Mouse (Mus musculus): ENCODE data around the gene Hist1h2bk. TPM values are rescaled to one million over a fixed set of nuclear protein-coding genes. Genes with fewer than 3 reads are reported as not detected.

Gene Hist1h2bk
- polyA plus RNA-seq, 1 experiment from 2014 or later, result 9.9 TPM

DNA sequence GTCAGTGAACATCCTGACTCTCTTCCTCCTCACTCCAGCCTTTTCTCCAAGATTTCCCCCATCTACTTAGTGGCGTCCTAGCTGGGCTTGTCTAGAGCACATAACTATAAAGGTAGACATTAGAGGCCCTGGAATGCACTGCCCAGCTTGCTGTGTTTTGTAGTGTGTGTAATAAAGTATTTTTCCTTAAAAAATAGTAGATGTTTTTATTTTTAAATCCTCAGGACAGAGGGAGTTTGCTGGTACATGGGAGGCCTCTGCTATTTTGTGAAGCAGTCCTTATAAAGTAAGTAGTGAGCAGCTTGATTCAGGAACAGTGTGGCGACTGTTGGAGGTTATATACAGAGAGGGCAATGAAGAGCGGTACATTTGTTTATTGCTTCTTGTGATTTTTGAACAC is 27.0 kb upstream of the Hist1h2bk start:
- no peak overlapping the region for H3K4me3 ChIP-seq (ENCODE audit: low read depth, low read length)
- no peaks in the 10 kb centered on the region for H3K36me3 ChIP-seq (ENCODE audit: control insufficient read depth, insufficient read depth, low read length)
- WGBS, result 79% methylated on average over 3 of the region's 3 CpGs
- H3K27me3 ChIP-seq (ENCODE audit: control insufficient read depth, insufficient read depth, low read length), result peaks cover 92% of the 10 kb centered on the region
- H3K27ac ChIP-seq (ENCODE audit: low read depth, low read length), result no peak overlapping the region
- H3K4me1 ChIP-seq (ENCODE audit: control insufficient read depth, insufficient read depth, low read length), result peaks cover 12% of the 10 kb centered on the region
- H3K9me3 ChIP-seq (ENCODE audit: control insufficient read depth, low read length), result no peaks in the 10 kb centered on the region
- H3K4me2 ChIP-seq, result no peak overlapping the region
- H3K9ac ChIP-seq (ENCODE audit: low read length), result no peak overlapping the region
- DNase-seq (ENCODE audit: low spot score, missing footprints) (peak; percentile 81), ATAC-seq (ENCODE audit: low FRiP score) (no peak)

- H3K9ac ChIP-seq (ENCODE audit: low read length), result no peak within 1 kb of the TSS
- peaks cover 90% of the 10 kb centered on the region for H3K27me3 ChIP-seq (ENCODE audit: control insufficient read depth, insufficient read depth, low read length)
- DNase-seq (ENCODE audit: low spot score, missing footprints), result peak; percentile 83
- no peaks in the 10 kb centered on the region for H3K36me3 ChIP-seq (ENCODE audit: control insufficient read depth, insufficient read depth, low read length)
- peaks cover 12% of the 10 kb centered on the region for H3K4me1 ChIP-seq (ENCODE audit: control insufficient read depth, insufficient read depth, low read length)
- no peak for ATAC-seq (ENCODE audit: low FRiP score)
- 32% methylated on average over 5 of the region's 7 CpGs for WGBS
- H3K27ac ChIP-seq (ENCODE audit: low read depth, low read length), result no peak within 1 kb of the TSS
- no peak within 1 kb of the TSS for H3K4me2 ChIP-seq
- H3K9me3 ChIP-seq (ENCODE audit: control insufficient read depth, low read length), result no peaks in the 10 kb centered on the region
- H3K4me3 ChIP-seq (ENCODE audit: low read depth, low read length), result no peak within 1 kb of the TSS
Observed at GRCm38 (mm10) chr13:22009642-22010041, 26.0 kb upstream of the Hist1h2bk start, which contains the start of gene Prss16. Gene Prss16 (minus strand): TSS chr13:22009742.

DNA sequence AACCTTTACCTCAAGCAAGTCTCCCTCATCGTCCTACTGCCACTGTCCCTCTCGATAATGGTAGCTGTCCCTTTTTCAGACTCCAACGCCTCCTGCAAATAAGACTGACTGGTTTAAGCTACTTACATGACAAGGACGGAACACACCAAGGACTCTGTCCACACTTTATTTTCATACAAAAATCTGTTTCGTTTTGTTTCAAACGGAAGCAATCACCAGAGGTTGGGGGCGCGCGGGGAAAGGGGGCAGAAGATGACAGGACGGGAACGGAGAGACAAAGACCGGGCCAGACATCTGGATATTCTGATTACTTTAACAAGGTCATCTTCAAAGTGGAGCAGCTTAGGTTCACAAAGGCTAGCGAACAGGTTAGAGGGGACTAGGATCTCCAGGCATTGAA is 22.0 kb upstream of the Hist1h2bk start:
- Histone ChIP-seq H3K4me3 (ENCODE audit: low read depth, low read length) (no peak overlapping the region), H3K36me3 (ENCODE audit: control insufficient read depth, insufficient read depth, low read length) (no peaks in the 10 kb centered on the region), H3K9ac (ENCODE audit: low read length) (no peak overlapping the region), H3K4me2 (no peak overlapping the region), H3K4me1 (ENCODE audit: control insufficient read depth, insufficient read depth, low read length) (no peaks in the 10 kb centered on the region), H3K9me3 (ENCODE audit: control insufficient read depth, low read length) (peaks cover 3% of the 10 kb centered on the region; the same call in 1 of the 2 replicates), H3K27me3 (ENCODE audit: control insufficient read depth, insufficient read depth, low read length) (peaks cover 68% of the 10 kb centered on the region), H3K27ac (ENCODE audit: low read depth, low read length) (no peak overlapping the region)
- WGBS, result 20% methylated on average over 13 of the region's 13 CpGs
- ATAC-seq (ENCODE audit: low FRiP score) (no peak), DNase-seq (ENCODE audit: low spot score, missing footprints) (peak; percentile 94)

DNA sequence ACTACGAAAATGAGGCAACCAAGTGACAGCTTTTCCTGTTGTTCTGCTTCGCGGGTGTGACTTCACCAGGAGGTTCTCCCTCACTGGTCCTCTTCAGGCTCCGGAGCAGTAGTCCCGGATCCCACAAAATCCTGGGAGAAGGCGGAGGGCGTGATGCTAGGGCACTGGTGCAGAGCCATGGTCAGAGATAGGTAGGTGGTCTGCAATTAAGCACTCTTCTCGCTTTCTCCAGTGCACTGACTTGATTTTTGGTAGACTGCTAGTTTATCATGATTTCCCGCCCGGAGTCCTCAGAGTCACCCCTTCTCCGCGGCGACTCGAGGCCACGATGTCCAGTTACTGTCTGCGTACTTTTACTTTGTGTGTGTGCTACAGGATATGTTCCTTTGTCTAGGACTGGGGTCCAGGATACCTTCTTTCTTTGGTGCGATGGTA is 21.2 kb upstream of the Hist1h2bk start:
- peaks cover 3% of the 10 kb centered on the region; the same call in 1 of the 2 replicates for H3K9me3 ChIP-seq (ENCODE audit: control insufficient read depth, low read length)
- peak overlapping the region; percentile 3; the same call in 1 of the 2 replicates for H3K4me3 ChIP-seq (ENCODE audit: low read depth, low read length)
- peak; percentile 94 for DNase-seq (ENCODE audit: low spot score, missing footprints)
- no peaks in the 10 kb centered on the region for H3K36me3 ChIP-seq (ENCODE audit: control insufficient read depth, insufficient read depth, low read length)
- peaks cover 66% of the 10 kb centered on the region for H3K27me3 ChIP-seq (ENCODE audit: control insufficient read depth, insufficient read depth, low read length)
- ATAC-seq (ENCODE audit: low FRiP score), result no peak
- H3K4me2 ChIP-seq, result peak overlapping the region; percentile 19
- WGBS, result 18% methylated on average over 17 of the region's 17 CpGs
- no peak overlapping the region for H3K27ac ChIP-seq (ENCODE audit: low read depth, low read length)
- H3K4me1 ChIP-seq (ENCODE audit: control insufficient read depth, insufficient read depth, low read length), result no peaks in the 10 kb centered on the region
- no peak overlapping the region for H3K9ac ChIP-seq (ENCODE audit: low read length)

DNA sequence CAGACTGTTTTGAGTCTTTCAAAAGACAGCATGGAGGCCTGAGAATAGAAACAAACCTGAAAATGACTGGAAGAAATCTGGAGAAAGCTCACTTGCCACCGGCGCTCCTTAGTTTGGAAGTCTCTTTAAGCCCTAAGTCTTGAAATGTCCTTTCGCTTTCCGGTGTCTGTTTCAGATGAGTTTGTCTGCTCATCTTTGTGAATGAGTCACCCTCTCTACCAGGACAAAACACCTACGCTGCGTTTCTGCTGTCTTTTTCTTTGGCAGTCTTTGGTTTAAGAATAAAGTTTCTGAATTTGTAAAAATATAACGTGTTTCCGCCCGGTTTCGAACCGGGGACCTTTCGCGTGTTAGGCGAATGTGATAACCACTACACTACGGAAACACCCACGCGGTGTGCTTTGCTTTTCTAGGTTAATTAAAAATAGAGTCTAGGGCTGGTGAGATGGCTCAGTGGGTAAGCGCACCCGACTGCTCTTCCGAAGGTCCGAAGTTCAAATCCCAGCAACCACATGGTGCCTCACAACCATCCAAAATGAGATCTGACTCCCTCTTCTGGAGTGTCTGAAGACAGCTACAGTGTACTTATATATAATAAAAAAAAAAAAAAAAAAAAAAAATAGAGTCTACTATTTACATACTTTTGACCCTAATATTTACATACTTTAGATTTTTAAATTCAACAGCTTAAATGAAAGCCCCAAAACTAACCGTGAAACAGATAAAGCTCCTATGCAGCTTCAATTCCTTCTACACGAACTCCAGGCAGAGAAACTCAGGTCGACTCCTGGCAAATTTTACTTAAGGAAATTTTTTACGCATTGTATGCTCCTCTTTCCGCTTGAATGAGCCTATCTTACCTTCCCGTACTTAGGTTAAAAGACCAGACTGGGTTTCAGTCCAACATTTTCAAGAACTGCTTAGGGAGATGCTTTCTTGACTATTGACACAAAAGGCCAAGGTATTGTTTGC is 19.9 kb upstream of the Hist1h2bk start:
- H3K4me1 ChIP-seq (ENCODE audit: control insufficient read depth, insufficient read depth, low read length), result peaks cover 3% of the 10 kb centered on the region; the same call in 1 of the 2 replicates
- peak; percentile 99 for DNase-seq (ENCODE audit: low spot score, missing footprints)
- ATAC-seq (ENCODE audit: low FRiP score), result peak; percentile 80
- H3K36me3 ChIP-seq (ENCODE audit: control insufficient read depth, insufficient read depth, low read length), result no peaks in the 10 kb centered on the region
- H3K9me3 ChIP-seq (ENCODE audit: control insufficient read depth, low read length), result peaks cover 3% of the 10 kb centered on the region; the same call in 1 of the 2 replicates
- peaks cover 60% of the 10 kb centered on the region for H3K27me3 ChIP-seq (ENCODE audit: control insufficient read depth, insufficient read depth, low read length)
- no peak overlapping the region for H3K4me3 ChIP-seq (ENCODE audit: low read depth, low read length)
- 14% methylated on average over 27 of the region's 27 CpGs for WGBS
- H3K9ac ChIP-seq (ENCODE audit: low read length), result no peak overlapping the region
- H3K4me2 ChIP-seq, result peak overlapping the region; percentile 6; the same call in 1 of the 2 replicates
- H3K27ac ChIP-seq (ENCODE audit: low read depth, low read length), result no peak overlapping the region

DNA sequence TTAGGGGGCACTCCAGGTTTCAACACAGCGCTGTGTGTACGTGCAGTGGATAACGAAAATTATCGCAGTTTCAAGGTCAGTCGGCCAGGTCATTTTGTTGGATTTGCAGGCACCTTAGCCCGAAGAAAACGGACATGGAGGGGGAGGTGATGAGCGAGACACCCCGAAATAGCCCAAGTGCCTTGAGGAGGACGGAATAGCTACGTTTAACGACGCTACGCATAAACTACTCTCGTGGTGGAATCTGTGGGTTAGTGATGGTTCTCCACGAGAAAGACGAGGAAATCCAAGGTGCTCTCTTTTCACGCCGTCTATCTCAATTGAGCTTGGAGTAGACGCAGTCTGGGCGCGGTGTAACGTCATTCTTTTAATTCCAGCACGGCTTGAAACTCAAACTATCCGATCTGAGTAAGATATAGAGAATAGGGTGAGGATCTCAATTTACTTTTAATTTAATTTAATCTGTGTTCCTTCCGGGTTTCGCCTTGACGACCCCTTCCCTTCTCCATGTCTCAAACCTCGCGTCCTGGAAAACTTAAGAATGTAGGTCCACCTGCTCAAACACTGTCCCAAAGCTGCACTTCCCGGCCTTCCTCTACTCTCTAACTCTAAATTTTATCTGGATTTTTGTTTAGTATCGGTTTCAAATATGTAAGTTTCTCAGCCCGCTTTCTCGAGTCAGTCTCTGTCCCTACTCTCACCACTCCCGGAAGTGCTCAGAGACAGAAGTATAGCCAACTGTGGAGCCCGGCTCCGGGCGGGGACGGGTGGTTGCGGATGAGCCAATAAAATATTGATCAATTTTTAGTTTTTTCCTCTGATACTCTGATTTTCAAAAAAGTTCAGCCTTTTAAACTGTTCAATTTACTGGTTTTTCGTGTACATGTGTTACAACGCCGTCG is 15.5 kb upstream of the Hist1h2bk start:
- Histone ChIP-seq H3K27ac (ENCODE audit: low read depth, low read length) (no peak overlapping the region), H3K4me3 (ENCODE audit: low read depth, low read length) (peak overlapping the region; percentile 38), H3K4me1 (ENCODE audit: control insufficient read depth, insufficient read depth, low read length) (peaks cover 3% of the 10 kb centered on the region; the same call in 1 of the 2 replicates), H3K4me2 (peak overlapping the region; percentile 61), H3K27me3 (ENCODE audit: control insufficient read depth, insufficient read depth, low read length) (peaks cover 26% of the 10 kb centered on the region), H3K36me3 (ENCODE audit: control insufficient read depth, insufficient read depth, low read length) (no peaks in the 10 kb centered on the region), H3K9me3 (ENCODE audit: control insufficient read depth, low read length) (peaks cover 2% of the 10 kb centered on the region; the same call in 1 of the 2 replicates), H3K9ac (ENCODE audit: low read length) (peak overlapping the region; percentile 45)
- WGBS, result under 1% methylated on average over 44 of the region's 44 CpGs
- DNase-seq (ENCODE audit: low spot score, missing footprints), result peak; percentile 93
- ATAC-seq (ENCODE audit: low FRiP score), result no peak

- no peak overlapping the region for H3K27ac ChIP-seq (ENCODE audit: low read depth, low read length)
- DNase-seq (ENCODE audit: low spot score, missing footprints) (peak; percentile 99), ATAC-seq (ENCODE audit: low FRiP score) (peak; percentile 70)
- H3K36me3 ChIP-seq (ENCODE audit: control insufficient read depth, insufficient read depth, low read length), result no peaks in the 10 kb centered on the region
- peaks cover 3% of the 10 kb centered on the region; the same call in 1 of the 2 replicates for H3K4me1 ChIP-seq (ENCODE audit: control insufficient read depth, insufficient read depth, low read length)
- peak overlapping the region; percentile 59; the same call in 1 of the 2 replicates for H3K9ac ChIP-seq (ENCODE audit: low read length)
- peaks cover 22% of the 10 kb centered on the region for H3K27me3 ChIP-seq (ENCODE audit: control insufficient read depth, insufficient read depth, low read length)
- no peaks in the 10 kb centered on the region for H3K9me3 ChIP-seq (ENCODE audit: control insufficient read depth, low read length)
- peak overlapping the region; percentile 38 for H3K4me3 ChIP-seq (ENCODE audit: low read depth, low read length)
- WGBS, result 0% methylated on average over 8 of the region's 8 CpGs
- H3K4me2 ChIP-seq, result peak overlapping the region; percentile 61
Observed at GRCm38 (mm10) chr13:22020901-22021339, 14.8 kb upstream of the Hist1h2bk start.

GRCm38 (mm10) chr13:22021581-22021980 is 14.1 kb upstream of the Hist1h2bk start:
- peak; percentile 18; the same call in 1 of the 2 replicates for ATAC-seq (ENCODE audit: low FRiP score)

More at GRCm38 (mm10) chr13:22021581-22021980, 14.1 kb upstream of the Hist1h2bk start:
- Histone ChIP-seq H3K4me1 (ENCODE audit: control insufficient read depth, insufficient read depth, low read length) (peaks cover 3% of the 10 kb centered on the region; the same call in 1 of the 2 replicates), H3K9me3 (ENCODE audit: control insufficient read depth, low read length) (no peaks in the 10 kb centered on the region), H3K36me3 (ENCODE audit: control insufficient read depth, insufficient read depth, low read length) (no peaks in the 10 kb centered on the region), H3K4me2 (peak overlapping the region; percentile 61), H3K9ac (ENCODE audit: low read length) (peak overlapping the region; percentile 59; the same call in 1 of the 2 replicates), H3K4me3 (ENCODE audit: low read depth, low read length) (peak overlapping the region; percentile 37), H3K27me3 (ENCODE audit: control insufficient read depth, insufficient read depth, low read length) (peaks cover 17% of the 10 kb centered on the region), H3K27ac (ENCODE audit: low read depth, low read length) (no peak overlapping the region)
- WGBS, result under 1% methylated on average over 11 of the region's 11 CpGs
- DNase-seq (ENCODE audit: low spot score, missing footprints), result peak; percentile 95

Measured in midbrain, embryonic 11.5 days (tissue).